Mouse (Mus musculus): ENCODE data around the gene Dnajc17. TPM values are rescaled to one million over a fixed set of nuclear protein-coding genes. Genes with fewer than 3 reads are reported as not detected.

The Dnajc17 gene
- 23.0 and 23.7 TPM in 2 replicates for polyA plus RNA-seq (2012; rRNA removed)

- peak within 1 kb of the TSS; percentile 57 for H3K27ac ChIP-seq (ENCODE audit: insufficient read depth, low read length)
- under 1% methylated on average over 51 of the region's 51 CpGs for WGBS
- TF ChIP-seq POLR2A (IDR thresholded peaks at IDR 0.05; ENCODE audit: borderline replicate concordance, insufficient read depth, low read length) (peak; percentile 85), CTCF (IDR thresholded peaks at IDR 0.05; ENCODE audit: borderline replicate concordance, insufficient read depth, low read depth, low read length) (no peak)
These were observed at the start of gene Dnajc17, which contains the start of gene Zfyve19 for GRCm38 (mm10) chr2:119208344-119209175. Gene Dnajc17 (minus strand): TSS chr2:119208795. Gene Zfyve19 (plus strand): TSS chr2:119208617.

GRCm38 (mm10) chr2:119254976-119255375, 46.4 kb upstream of the Dnajc17 start:
- 6% methylated on average over 7 of the region's 7 CpGs for WGBS
- TF ChIP-seq POLR2A (IDR thresholded peaks at IDR 0.05; ENCODE audit: borderline replicate concordance, insufficient read depth, low read length): no peak
- no peak for TF ChIP-seq CTCF (IDR thresholded peaks at IDR 0.05; ENCODE audit: borderline replicate concordance, insufficient read depth, low read depth, low read length)
- DNase-seq: no peak
- no peak overlapping the region for H3K4me3 ChIP-seq (replicated peaks; ENCODE audit: insufficient read depth, low read depth, low read length)
- H3K27me3 ChIP-seq (ENCODE audit: control insufficient read depth, insufficient read depth, low read length): no peaks in the 10 kb centered on the region
- no peak overlapping the region for H3K27ac ChIP-seq (ENCODE audit: insufficient read depth, low read length)
- H3K4me1 ChIP-seq (ENCODE audit: control insufficient read depth, insufficient read depth, low read length): peaks cover 3% of the 10 kb centered on the region; the same call in 1 of the 2 replicates

More at GRCm38 (mm10) chr2:119208344-119209175, at the start of gene Dnajc17, which contains the start of gene Zfyve19:
- DNase-seq: peak; percentile 95 to 97
- Histone ChIP-seq H3K4me1 (ENCODE audit: control insufficient read depth, insufficient read depth, low read length) (no peaks in the 10 kb centered on the region; the same call in 1 of the 2 replicates), H3K27me3 (ENCODE audit: control insufficient read depth, insufficient read depth, low read length) (no peaks in the 10 kb centered on the region), H3K4me3 (replicated peaks; ENCODE audit: insufficient read depth, low read depth, low read length) (peak within 1 kb of the TSS; percentile 74)

- peak; percentile 82 to 89 for DNase-seq
- H3K4me1 ChIP-seq (ENCODE audit: control insufficient read depth, insufficient read depth, low read length): peaks cover 3% of the 10 kb centered on the region; the same call in 1 of the 2 replicates
- peak; percentile 89 for TF ChIP-seq CTCF (IDR thresholded peaks at IDR 0.05; ENCODE audit: borderline replicate concordance, insufficient read depth, low read depth, low read length)
- no peak for TF ChIP-seq POLR2A (IDR thresholded peaks at IDR 0.05; ENCODE audit: borderline replicate concordance, insufficient read depth, low read length)
- WGBS: 17% methylated on average over 11 of the region's 11 CpGs
- no peak overlapping the region for H3K27ac ChIP-seq (ENCODE audit: insufficient read depth, low read length)
- no peaks in the 10 kb centered on the region for H3K27me3 ChIP-seq (ENCODE audit: control insufficient read depth, insufficient read depth, low read length)
- H3K4me3 ChIP-seq (replicated peaks; ENCODE audit: insufficient read depth, low read depth, low read length): peak overlapping the region; percentile 4
These were observed 42.4 kb upstream of the Dnajc17 start for GRCm38 (mm10) chr2:119250826-119251478.

- no peak for TF ChIP-seq POLR2A (IDR thresholded peaks at IDR 0.05; ENCODE audit: borderline replicate concordance, insufficient read depth, low read length)
- no peak for TF ChIP-seq CTCF (IDR thresholded peaks at IDR 0.05; ENCODE audit: borderline replicate concordance, insufficient read depth, low read depth, low read length)
- Histone ChIP-seq H3K4me3 (replicated peaks; ENCODE audit: insufficient read depth, low read depth, low read length) (no peak overlapping the region), H3K27ac (ENCODE audit: insufficient read depth, low read length) (no peak overlapping the region), H3K27me3 (ENCODE audit: control insufficient read depth, insufficient read depth, low read length) (no peaks in the 10 kb centered on the region), H3K4me1 (ENCODE audit: control insufficient read depth, insufficient read depth, low read length) (peaks cover 3% of the 10 kb centered on the region; the same call in 1 of the 2 replicates)
- 41% methylated on average over 5 of the region's 5 CpGs for WGBS
- peak; percentile 22 to 42 for DNase-seq
These were observed 41.8 kb upstream of the Dnajc17 start for GRCm38 (mm10) chr2:119250377-119250776.

- no peak for DNase-seq
- Histone ChIP-seq H3K27me3 (ENCODE audit: control insufficient read depth, insufficient read depth, low read length) (no peaks in the 10 kb centered on the region), H3K27ac (ENCODE audit: insufficient read depth, low read length) (no peak overlapping the region), H3K4me3 (replicated peaks; ENCODE audit: insufficient read depth, low read depth, low read length) (no peak overlapping the region), H3K4me1 (ENCODE audit: control insufficient read depth, insufficient read depth, low read length) (peaks cover 3% of the 10 kb centered on the region; the same call in 1 of the 2 replicates)
- WGBS: 66% methylated on average over 4 of the region's 4 CpGs
- no peak for TF ChIP-seq POLR2A (IDR thresholded peaks at IDR 0.05; ENCODE audit: borderline replicate concordance, insufficient read depth, low read length)
- TF ChIP-seq CTCF (IDR thresholded peaks at IDR 0.05; ENCODE audit: borderline replicate concordance, insufficient read depth, low read depth, low read length): no peak
These were observed 41.0 kb upstream of the Dnajc17 start for GRCm38 (mm10) chr2:119249592-119250061.

GRCm38 (mm10) chr2:119247904-119248303, 39.3 kb upstream of the Dnajc17 start:
- Histone ChIP-seq H3K27ac (ENCODE audit: insufficient read depth, low read length) (no peak overlapping the region), H3K4me1 (ENCODE audit: control insufficient read depth, insufficient read depth, low read length) (peaks cover 3% of the 10 kb centered on the region; the same call in 1 of the 2 replicates), H3K4me3 (replicated peaks; ENCODE audit: insufficient read depth, low read depth, low read length) (no peak overlapping the region), H3K27me3 (ENCODE audit: control insufficient read depth, insufficient read depth, low read length) (no peaks in the 10 kb centered on the region)
- no peak for DNase-seq
- TF ChIP-seq POLR2A (IDR thresholded peaks at IDR 0.05; ENCODE audit: borderline replicate concordance, insufficient read depth, low read length): no peak
- no peak for TF ChIP-seq CTCF (IDR thresholded peaks at IDR 0.05; ENCODE audit: borderline replicate concordance, insufficient read depth, low read depth, low read length)
- 74% methylated on average over 9 of the region's 9 CpGs for WGBS

GRCm38 (mm10) chr2:119245246-119245645, 36.7 kb upstream of the Dnajc17 start:
- Histone ChIP-seq H3K27me3 (ENCODE audit: control insufficient read depth, insufficient read depth, low read length) (no peaks in the 10 kb centered on the region), H3K4me1 (ENCODE audit: control insufficient read depth, insufficient read depth, low read length) (peaks cover under 1% of the 10 kb centered on the region; the same call in 1 of the 2 replicates), H3K4me3 (replicated peaks; ENCODE audit: insufficient read depth, low read depth, low read length) (no peak overlapping the region), H3K27ac (ENCODE audit: insufficient read depth, low read length) (no peak overlapping the region)
- DNase-seq: no peak
- no peak for TF ChIP-seq POLR2A (IDR thresholded peaks at IDR 0.05; ENCODE audit: borderline replicate concordance, insufficient read depth, low read length)
- TF ChIP-seq CTCF (IDR thresholded peaks at IDR 0.05; ENCODE audit: borderline replicate concordance, insufficient read depth, low read depth, low read length): no peak
- WGBS: 80% methylated on average over 7 of the region's 7 CpGs

Measured in cerebellum, adult 2 months (tissue).